Mouse (Mus musculus): ENCODE results near the gene Ufsp1.
A peak's percentile ranks its signal among the peaks of the same experiment; 100 is the strongest.

The Ufsp1 gene

DNA sequence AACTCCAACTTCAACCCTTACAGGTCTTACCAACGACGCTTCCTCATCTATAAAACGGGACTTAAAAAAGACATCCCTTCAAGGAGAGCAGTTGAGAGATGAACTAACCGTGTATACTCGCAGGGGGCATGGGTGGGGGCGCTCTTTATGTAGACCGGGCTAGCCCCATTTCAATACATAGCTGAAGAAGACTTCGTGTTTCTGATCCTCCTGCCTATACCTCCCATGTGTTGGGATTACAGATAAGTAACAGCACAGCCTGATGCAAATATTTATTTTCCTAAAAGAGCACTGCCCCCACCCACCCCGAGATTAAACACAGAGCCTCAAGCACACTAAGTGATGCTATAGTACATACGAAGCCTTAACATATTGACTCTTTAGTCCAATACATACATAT is 39.9 kb downstream of the Ufsp1 start:
- DNase-seq (ENCODE audit: low read depth) = no peak

DNA sequence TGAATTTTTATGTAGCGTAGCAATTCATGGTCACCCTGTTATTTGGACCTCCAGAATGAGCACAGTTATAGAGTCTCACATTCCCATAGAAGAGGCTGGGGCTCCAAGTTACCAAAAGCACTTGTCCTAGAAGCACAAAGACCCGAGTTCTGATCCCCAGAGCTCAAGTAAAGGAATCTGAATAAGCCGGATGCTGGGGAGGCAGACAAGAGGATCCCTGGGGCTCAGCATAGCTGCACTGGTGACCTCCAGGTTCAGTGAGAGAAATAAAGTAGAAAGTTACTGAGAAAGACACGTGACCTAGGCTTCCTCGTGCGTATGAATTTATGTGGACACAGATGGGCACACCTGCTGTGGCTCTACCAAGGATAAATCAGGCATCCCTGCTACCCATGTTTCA is 40.6 kb downstream of the Ufsp1 start:
- DNase-seq (ENCODE audit: low read depth) = no peak

DNA sequence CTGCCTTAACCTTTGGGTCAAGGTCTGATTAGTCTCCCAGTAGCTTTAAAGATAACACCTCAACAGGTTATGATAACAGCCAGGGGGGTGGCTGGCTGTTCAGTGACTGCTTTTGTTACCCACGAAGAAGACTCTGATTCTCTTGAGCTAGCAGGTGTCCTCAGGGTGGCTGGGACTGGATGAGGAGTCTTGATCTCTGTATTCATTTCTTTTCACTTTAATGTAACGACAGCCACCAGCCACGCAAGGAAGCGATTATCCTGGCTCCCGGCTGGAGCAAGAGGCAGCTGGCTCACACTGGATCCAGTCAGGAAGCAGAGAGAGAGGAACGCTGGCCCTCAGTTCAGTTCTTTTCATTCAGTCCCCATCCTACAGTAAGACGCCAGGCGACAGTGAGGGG is 42.8 kb downstream of the Ufsp1 start:
- no peak for DNase-seq (ENCODE audit: low read depth)

DNA sequence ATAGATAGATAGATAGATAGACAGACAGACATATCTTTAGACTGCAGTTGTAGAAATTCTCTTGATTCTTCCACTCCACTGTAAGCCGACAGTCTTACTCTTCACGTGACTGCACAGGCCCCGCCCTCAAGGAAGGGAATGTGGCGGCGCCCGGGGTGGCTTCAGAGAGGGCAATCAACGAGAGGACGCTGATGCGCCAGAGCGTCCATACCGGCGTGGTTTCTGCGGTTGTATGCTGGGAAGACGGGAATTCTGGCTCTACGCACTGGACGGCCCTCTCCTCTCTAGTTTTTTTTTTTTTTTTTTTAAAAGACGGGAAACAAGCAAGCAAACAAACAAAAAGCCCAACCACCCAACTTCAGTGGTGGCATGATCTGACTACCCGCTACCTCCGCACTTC is 43.8 kb downstream of the Ufsp1 start:
- DNase-seq (ENCODE audit: low read depth) = peak; percentile 73

DNA sequence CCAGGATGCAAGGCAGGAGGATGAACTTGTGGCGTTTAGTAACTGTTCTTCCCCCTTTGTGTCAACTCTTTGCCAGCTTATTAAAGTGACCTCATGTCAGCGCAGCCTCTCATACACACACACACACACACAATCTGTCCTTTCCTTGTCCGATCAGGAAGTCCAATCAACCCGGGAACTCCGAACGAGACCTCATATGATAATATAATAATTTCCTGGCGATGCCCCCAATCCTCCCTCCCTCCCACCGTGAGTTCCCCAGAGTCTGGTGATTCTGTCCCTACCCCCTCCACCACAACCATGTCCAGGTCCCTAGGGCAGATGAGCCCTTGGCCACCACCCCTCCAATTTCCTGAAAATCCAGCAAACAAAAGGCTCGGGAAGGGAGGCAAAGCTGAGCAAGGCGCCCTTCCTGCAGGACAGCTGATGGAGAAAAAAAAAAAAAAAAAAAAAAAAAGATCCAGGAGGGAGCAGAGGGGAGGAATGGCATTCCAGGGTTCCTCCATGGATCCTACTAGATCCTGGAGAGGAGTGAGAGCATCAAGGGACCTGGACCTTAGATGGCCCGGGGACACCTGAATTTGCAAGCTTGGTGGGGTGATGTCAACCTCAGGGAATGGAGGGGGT is 44.3 kb downstream of the Ufsp1 start:
- DNase-seq (ENCODE audit: low read depth) = no peak

DNA sequence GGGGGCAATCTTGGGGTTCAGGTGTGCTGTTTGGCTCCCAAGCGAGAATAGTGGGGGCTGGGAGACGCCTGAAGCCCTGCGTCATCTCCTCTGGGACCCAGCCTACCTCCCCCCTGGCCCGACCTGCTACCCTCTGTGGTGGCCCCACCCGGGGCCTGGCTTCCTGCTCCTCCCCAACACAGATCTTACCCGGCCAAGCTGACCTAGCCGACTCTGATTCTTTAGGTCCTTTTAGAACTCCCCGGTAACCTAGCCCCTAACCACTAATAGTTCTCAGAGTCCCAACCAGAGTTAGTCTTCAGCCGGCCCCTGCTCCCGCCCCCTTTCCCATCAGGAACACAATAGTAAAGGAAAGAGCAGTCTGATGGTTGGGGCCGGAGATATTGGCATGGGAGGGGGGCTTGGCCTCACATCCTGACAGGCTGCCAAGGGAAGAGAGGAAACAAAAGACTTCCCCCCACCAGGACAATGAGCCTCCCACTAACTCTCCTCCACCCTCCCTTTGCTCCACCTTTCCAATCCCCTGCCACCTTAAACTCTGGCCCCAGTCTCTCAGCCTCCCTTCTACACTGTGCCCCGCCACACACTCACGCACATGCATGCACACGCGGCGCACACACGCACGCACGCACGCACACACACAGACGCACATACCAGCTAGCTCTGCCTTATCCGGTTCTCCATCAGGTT is 45.0 kb downstream of the Ufsp1 start:
- DNase-seq (ENCODE audit: low read depth) = no peak

DNA sequence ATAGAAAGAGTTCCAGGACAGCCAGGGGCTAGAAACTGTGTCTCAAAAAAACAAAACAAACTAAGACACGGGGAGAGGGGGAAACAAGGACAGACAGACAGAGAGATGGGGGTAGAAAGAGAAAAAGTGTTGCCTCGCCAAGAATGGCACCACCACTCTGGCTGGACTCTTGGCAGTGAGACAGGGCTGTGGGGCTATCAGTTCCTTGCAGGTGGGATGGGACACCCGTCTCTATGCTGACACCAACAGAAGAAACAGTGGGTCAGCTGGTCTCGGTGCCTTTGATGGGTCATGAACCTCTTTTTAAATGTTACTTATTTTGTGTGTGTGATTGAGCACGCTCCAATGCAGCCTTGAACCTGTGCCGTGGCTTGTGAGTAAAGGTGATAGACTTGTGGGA is 45.8 kb downstream of the Ufsp1 start:
- DNase-seq (ENCODE audit: low read depth) = no peak

DNA sequence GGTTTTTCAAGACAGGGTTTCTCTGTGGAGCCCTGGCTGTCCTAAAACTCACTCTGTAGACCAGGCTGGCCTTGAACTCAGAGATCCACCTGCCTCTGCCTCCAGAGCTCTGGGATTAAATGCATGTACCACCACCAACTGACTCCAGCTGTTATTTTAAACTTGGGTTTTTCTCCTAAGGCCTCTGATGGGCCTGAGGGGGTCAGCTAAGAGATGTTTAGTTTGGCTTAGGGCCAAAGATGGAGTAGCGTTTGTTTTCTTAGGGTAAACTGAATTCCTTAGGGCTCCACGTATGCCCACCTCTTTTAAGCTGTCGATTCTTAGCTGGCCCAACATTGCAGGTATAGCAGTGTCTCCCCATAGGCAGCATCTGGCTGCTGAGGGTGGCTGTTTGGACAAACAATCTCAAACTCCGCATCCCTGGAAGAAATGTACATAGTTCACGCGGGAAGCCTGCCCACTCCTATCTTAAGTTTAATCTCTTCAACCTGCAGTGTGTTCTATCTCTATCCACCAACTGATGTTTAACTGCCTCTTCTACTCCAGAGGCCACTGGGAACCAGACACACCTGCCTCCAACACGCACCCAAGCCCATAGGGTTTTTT is 48.1 kb downstream of the Ufsp1 start:
- DNase-seq (ENCODE audit: low read depth) = no peak

DNA sequence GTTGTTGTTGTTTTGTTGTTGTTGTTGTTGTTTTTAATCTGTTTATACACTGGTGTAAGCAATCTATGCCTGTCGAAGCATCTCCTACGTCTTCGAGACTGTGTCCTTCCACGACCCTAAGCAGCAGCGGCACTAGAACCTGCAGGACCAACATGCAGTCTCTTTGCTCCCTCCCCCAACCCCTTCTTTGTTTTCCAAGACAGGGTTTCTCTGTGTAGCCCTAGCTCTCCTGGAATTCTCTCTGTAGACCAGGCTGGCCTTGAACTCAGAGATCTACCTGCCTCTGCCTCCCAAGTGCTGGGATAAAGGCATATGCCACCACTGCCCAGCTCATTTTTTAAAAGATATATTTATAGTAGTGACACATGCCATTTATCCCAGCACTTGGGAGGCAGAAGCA is 49.0 kb downstream of the Ufsp1 start:
- DNase-seq (ENCODE audit: low read depth) = no peak

DNA sequence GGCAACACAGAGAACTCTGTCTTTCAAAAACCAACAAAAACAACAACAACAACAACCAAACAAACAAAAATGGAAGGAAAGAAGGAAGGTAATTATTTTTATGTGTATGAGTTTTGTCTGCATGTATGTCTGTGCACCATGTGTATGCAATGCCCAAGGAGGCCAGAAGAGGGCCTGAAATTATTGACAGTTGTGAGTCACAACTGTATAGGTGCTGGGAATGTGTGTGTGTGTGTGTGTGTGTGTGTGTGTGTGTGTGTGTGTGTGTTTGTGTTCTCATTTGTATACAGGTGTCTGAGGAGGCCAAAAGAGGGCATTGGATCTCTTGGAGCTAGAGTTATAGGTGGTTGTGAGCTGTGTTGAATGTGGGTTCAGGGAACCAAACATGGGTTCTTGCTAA is 49.4 kb downstream of the Ufsp1 start:
- DNase-seq (ENCODE audit: low read depth) = no peak

Measured in naive thymus-derived CD4-positive, alpha-beta T cell, adult 2 months (primary cell).